Mouse (Mus musculus): Measurements from ENCODE around the gene Hoxa9. TPM values are rescaled to one million over a fixed set of nuclear protein-coding genes. Genes with fewer than 3 reads are reported as not detected.

Hoxa9 gene
- total RNA-seq, 1 experiment: 1.4 TPM

DNA sequence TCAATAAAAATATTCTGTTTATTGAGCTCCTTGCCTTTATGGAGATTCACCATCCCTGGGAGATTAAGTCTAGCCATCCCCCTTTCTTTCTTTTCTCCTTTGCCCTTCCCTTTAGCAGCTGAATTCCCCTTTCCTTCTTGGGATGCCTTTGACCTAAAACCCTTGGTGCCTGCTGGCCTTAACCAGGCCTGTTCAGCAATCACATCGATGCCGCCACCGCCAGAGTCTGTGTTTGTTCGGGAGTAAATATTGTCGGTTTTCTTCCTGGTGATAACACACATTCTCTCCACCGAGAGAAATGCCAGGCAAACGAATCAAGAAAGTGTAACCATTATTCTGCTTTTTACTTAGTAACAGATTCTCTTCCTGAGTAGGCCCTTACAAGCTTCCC lies 7.3 kb upstream of the Hoxa9 start:
- Histone ChIP-seq H3K36me3 (ENCODE audit: control insufficient read depth, insufficient read depth, low read length, poor library complexity, severe bottlenecking) (no peaks in the 10 kb centered on the region), H3K9ac (ENCODE audit: insufficient read depth, low read depth, low read length, poor library complexity, severe bottlenecking) (no peak overlapping the region), H3K9me3 (ENCODE audit: control insufficient read depth, insufficient read depth, low read depth, low read length) (no peaks in the 10 kb centered on the region), H3K27ac (ENCODE audit: insufficient read depth, low read depth, low read length, poor library complexity, severe bottlenecking) (no peak overlapping the region), H3K4me3 (ENCODE audit: insufficient read depth in 1 of 2, low read depth in 1 of 2, low read length in 2 of 2, poor library complexity in 1 of 2, severe bottlenecking in 1 of 2) (no peak overlapping the region), H3K4me1 (ENCODE audit: control insufficient read depth in 2 of 2, insufficient read depth in 2 of 2, low read length in 2 of 2, poor library complexity in 1 of 2) (peaks cover 0 to 4% of the 10 kb centered on the region in 2 experiments; a peak in 1 of 4 replicates)
- in situ Hi-C loops (cut with MboI; ENCODE audit: low sequenced_read_pairs in 2 of 2, unreplicated experiment in 2 of 2): no loop called here
- TF ChIP-seq CHD2 (IDR thresholded peaks at IDR 0.05; ENCODE audit: low read depth, low read length): no peak
- no peak for TF ChIP-seq HCFC1 (IDR thresholded peaks at IDR 0.05; ENCODE audit: borderline replicate concordance, insufficient read depth, low read length)
- no peak for TF ChIP-seq ZNF384 (IDR thresholded peaks at IDR 0.05; ENCODE audit: low read depth, low read length)
- TF ChIP-seq ZC3H11A (IDR thresholded peaks at IDR 0.05; ENCODE audit: borderline replicate concordance, low read depth, low read length): no peak
- DNase-seq (ENCODE audit: low read depth, low spot score): no peak

DNA sequence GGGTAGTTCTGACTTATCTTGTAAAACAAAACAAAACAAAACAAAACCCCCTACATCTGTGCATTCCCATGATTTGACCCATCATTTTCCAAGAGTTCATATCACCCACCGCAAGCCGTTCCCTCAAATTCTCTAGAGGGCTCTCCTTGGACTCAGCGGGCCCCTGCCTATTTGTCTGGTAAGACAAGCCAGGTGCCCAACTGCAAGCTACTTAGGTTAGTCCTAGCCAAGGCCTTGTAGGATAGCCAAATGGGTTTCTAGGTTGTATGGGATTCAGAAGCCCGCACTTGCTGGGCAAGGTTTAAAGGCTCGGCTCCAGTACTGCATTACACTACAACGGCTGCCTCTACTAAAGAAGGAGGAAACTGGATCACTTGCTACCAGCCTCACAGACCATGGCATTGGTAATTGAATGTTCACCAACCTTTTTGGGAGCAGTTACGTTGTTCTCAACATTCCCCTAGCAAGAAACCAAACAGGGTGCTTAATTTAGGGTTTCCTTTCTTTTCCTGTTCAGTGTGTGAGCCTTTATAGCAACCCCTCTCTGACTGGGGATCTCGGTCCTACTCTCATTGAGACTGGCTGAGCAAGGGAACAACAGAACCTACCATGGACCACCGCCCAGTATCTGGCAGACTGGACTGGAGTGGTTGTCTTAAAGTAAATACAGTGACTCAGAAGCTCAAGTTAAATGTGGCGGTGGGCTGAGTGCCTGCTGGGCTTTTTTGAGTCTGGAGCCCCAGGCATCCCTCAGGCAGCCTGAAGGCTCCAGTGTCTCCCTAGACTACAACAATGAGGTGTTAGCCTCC lies 6.7 kb upstream of the Hoxa9 start:
- H3K36me3 ChIP-seq (ENCODE audit: control insufficient read depth, insufficient read depth, low read length, poor library complexity, severe bottlenecking): no peaks in the 10 kb centered on the region
- no peaks in the 10 kb centered on the region for H3K9me3 ChIP-seq (ENCODE audit: control insufficient read depth, insufficient read depth, low read depth, low read length)
- TF ChIP-seq CHD2 (IDR thresholded peaks at IDR 0.05; ENCODE audit: low read depth, low read length): no peak
- in situ Hi-C loops (cut with MboI; ENCODE audit: low sequenced_read_pairs in 2 of 2, unreplicated experiment in 2 of 2): no loop called here
- no peak for DNase-seq (ENCODE audit: low read depth, low spot score)
- no peak overlapping the region for H3K27ac ChIP-seq (ENCODE audit: insufficient read depth, low read depth, low read length, poor library complexity, severe bottlenecking)
- no peak overlapping the region for H3K4me3 ChIP-seq (ENCODE audit: insufficient read depth in 1 of 2, low read depth in 1 of 2, low read length in 2 of 2, poor library complexity in 1 of 2, severe bottlenecking in 1 of 2)
- H3K4me1 ChIP-seq (ENCODE audit: control insufficient read depth in 2 of 2, insufficient read depth in 2 of 2, low read length in 2 of 2, poor library complexity in 1 of 2): peaks cover 0 to 4% of the 10 kb centered on the region in 2 experiments; a peak in 1 of 4 replicates
- H3K9ac ChIP-seq (ENCODE audit: insufficient read depth, low read depth, low read length, poor library complexity, severe bottlenecking): no peak overlapping the region

DNA sequence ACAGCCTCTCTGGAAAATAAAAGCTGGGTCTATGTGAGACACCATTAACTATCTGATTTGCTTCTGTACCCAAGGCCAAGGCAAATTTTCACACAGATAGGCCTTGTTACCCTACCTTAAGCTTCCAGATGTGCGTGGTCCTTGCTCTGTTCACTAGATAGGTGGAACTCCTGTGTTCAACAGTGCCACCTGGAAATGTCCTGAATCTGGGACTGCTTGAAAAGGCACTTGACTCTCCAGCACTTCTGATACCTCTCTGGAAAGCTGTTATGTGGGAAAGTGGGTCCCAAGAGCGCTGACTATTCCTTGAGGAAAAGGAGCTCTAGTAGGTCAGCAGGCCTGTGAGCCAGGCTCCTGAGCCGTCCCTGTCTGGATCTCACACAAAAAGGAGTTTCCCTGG lies 5.9 kb upstream of the Hoxa9 start:
- no peaks in the 10 kb centered on the region for H3K36me3 ChIP-seq (ENCODE audit: control insufficient read depth, insufficient read depth, low read length, poor library complexity, severe bottlenecking)
- TF ChIP-seq ZC3H11A (IDR thresholded peaks at IDR 0.05; ENCODE audit: borderline replicate concordance, low read depth, low read length) (no peak), MAFK (IDR thresholded peaks at IDR 0.05; ENCODE audit: insufficient read depth, low read depth, low read length) (no peak)

DNA sequence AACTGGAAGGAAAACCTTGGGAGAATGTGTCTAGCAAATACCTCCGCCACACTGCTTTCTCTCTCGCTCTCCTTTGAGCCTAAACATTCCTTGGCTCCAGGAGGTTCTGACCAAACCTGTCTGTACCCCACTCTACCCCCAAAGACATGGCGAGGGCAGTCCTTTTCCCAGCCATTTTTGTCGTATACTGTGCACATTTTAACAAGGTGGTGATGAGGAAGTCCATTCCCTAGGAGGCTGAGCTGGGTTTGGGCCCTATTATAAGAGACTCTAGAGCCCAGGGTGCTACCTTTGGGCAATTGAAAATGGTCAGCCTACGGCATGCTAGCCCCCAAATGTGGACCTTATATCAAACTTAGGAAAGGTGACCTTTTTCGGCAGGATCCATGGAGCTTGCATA lies 5.0 kb upstream of the Hoxa9 start:
- Histone ChIP-seq H3K27ac (ENCODE audit: insufficient read depth, low read depth, low read length, poor library complexity, severe bottlenecking) (no peak overlapping the region), H3K36me3 (ENCODE audit: control insufficient read depth, insufficient read depth, low read length, poor library complexity, severe bottlenecking) (no peaks in the 10 kb centered on the region), H3K9ac (ENCODE audit: insufficient read depth, low read depth, low read length, poor library complexity, severe bottlenecking) (no peak overlapping the region), H3K9me3 (ENCODE audit: control insufficient read depth, insufficient read depth, low read depth, low read length) (no peaks in the 10 kb centered on the region), H3K4me1 (ENCODE audit: control insufficient read depth in 2 of 2, insufficient read depth in 2 of 2, low read length in 2 of 2, poor library complexity in 1 of 2) (peaks cover 0 to 4% of the 10 kb centered on the region in 2 experiments; a peak in 1 of 4 replicates), H3K4me3 (ENCODE audit: insufficient read depth in 1 of 2, low read depth in 1 of 2, low read length in 2 of 2, poor library complexity in 1 of 2, severe bottlenecking in 1 of 2) (no peak overlapping the region)
- in situ Hi-C loops (cut with MboI; ENCODE audit: low sequenced_read_pairs in 2 of 2, unreplicated experiment in 2 of 2): no loop called here
- no peak for DNase-seq (ENCODE audit: low read depth, low spot score)
- TF ChIP-seq MAFK (IDR thresholded peaks at IDR 0.05; ENCODE audit: insufficient read depth, low read depth, low read length) (no peak), HCFC1 (IDR thresholded peaks at IDR 0.05; ENCODE audit: borderline replicate concordance, insufficient read depth, low read length) (no peak), ZNF384 (IDR thresholded peaks at IDR 0.05; ENCODE audit: low read depth, low read length) (no peak), CHD2 (IDR thresholded peaks at IDR 0.05; ENCODE audit: low read depth, low read length) (no peak), ZC3H11A (IDR thresholded peaks at IDR 0.05; ENCODE audit: borderline replicate concordance, low read depth, low read length) (no peak)

More for the DNA sequence above, 5.9 kb upstream of the Hoxa9 start:
- in situ Hi-C loops (cut with MboI; ENCODE audit: low sequenced_read_pairs in 2 of 2, unreplicated experiment in 2 of 2): no loop called here
- DNase-seq (ENCODE audit: low read depth, low spot score): no peak
- Histone ChIP-seq H3K27ac (ENCODE audit: insufficient read depth, low read depth, low read length, poor library complexity, severe bottlenecking) (no peak overlapping the region), H3K4me1 (ENCODE audit: control insufficient read depth in 2 of 2, insufficient read depth in 2 of 2, low read length in 2 of 2, poor library complexity in 1 of 2) (peaks cover 0 to 4% of the 10 kb centered on the region in 2 experiments; a peak in 1 of 4 replicates), H3K9me3 (ENCODE audit: control insufficient read depth, insufficient read depth, low read depth, low read length) (no peaks in the 10 kb centered on the region), H3K9ac (ENCODE audit: insufficient read depth, low read depth, low read length, poor library complexity, severe bottlenecking) (no peak overlapping the region), H3K4me3 (ENCODE audit: insufficient read depth in 1 of 2, low read depth in 1 of 2, low read length in 2 of 2, poor library complexity in 1 of 2, severe bottlenecking in 1 of 2) (no peak overlapping the region)

DNA sequence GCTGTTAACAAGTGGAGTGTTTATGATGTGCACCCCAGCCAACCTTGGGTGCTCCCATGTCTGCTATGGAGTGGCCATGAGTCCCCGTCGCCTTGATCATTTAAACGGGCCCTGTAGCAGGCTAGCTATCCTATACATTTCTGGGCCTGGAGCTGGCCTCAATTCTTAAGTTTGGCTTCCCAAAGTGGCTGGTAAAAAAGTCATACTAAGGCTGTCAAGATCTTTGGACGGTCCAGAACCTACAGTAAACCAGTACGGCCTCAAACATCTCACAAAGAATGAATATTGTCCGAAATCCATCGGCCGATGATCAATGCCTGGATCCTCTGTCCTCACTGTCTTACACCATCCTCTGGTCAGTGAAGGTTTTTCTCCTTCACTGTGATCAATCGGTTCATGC lies 4.4 kb upstream of the Hoxa9 start:
- in situ Hi-C loops (cut with MboI; ENCODE audit: low sequenced_read_pairs in 2 of 2, unreplicated experiment in 2 of 2): no loop called here
- Histone ChIP-seq H3K27ac (ENCODE audit: insufficient read depth, low read depth, low read length, poor library complexity, severe bottlenecking) (no peak overlapping the region), H3K9ac (ENCODE audit: insufficient read depth, low read depth, low read length, poor library complexity, severe bottlenecking) (no peak overlapping the region), H3K4me3 (ENCODE audit: insufficient read depth in 1 of 2, low read depth in 1 of 2, low read length in 2 of 2, poor library complexity in 1 of 2, severe bottlenecking in 1 of 2) (no peak overlapping the region), H3K36me3 (ENCODE audit: control insufficient read depth, insufficient read depth, low read length, poor library complexity, severe bottlenecking) (no peaks in the 10 kb centered on the region), H3K9me3 (ENCODE audit: control insufficient read depth, insufficient read depth, low read depth, low read length) (no peaks in the 10 kb centered on the region), H3K4me1 (ENCODE audit: control insufficient read depth in 2 of 2, insufficient read depth in 2 of 2, low read length in 2 of 2, poor library complexity in 1 of 2) (peaks cover 0 to 4% of the 10 kb centered on the region in 2 experiments; a peak in 1 of 4 replicates)
- DNase-seq (ENCODE audit: low read depth, low spot score): no peak
- TF ChIP-seq MAFK (IDR thresholded peaks at IDR 0.05; ENCODE audit: insufficient read depth, low read depth, low read length): no peak
- no peak for TF ChIP-seq ZNF384 (IDR thresholded peaks at IDR 0.05; ENCODE audit: low read depth, low read length)
- no peak for TF ChIP-seq HCFC1 (IDR thresholded peaks at IDR 0.05; ENCODE audit: borderline replicate concordance, insufficient read depth, low read length)
- TF ChIP-seq CHD2 (IDR thresholded peaks at IDR 0.05; ENCODE audit: low read depth, low read length): no peak
- no peak for TF ChIP-seq ZC3H11A (IDR thresholded peaks at IDR 0.05; ENCODE audit: borderline replicate concordance, low read depth, low read length)
